Mouse (Mus musculus): Measurements from ENCODE around the gene Ptprr.

Ptprr gene

GRCm38 (mm10) chr10:116017845-116018479 lies at the start of gene Ptprr:
Gene Ptprr, plus strand, starts transcription at chr10:116018213.
- CTCF ChIA-PET, result no interaction called here

GRCm38 (mm10) chr10:115976345-115976744 lies 41.7 kb upstream of the Ptprr start:
- CTCF ChIA-PET, result no interaction called here

GRCm38 (mm10) chr10:115978992-115979391 lies 39.0 kb upstream of the Ptprr start:
- CTCF ChIA-PET, result no interaction called here

GRCm38 (mm10) chr10:115980018-115980417 lies 38.0 kb upstream of the Ptprr start:
- CTCF ChIA-PET, result no interaction called here

- CTCF ChIA-PET, result no interaction called here
These were observed 33.7 kb upstream of the Ptprr start for GRCm38 (mm10) chr10:115984308-115984707.

- CTCF ChIA-PET, result no interaction called here
These were observed 16.2 kb upstream of the Ptprr start for GRCm38 (mm10) chr10:116001838-116002237.

GRCm38 (mm10) chr10:116006675-116007074 lies 11.3 kb upstream of the Ptprr start:
- CTCF ChIA-PET, result no interaction called here

GRCm38 (mm10) chr10:116018480-116018891 lies 473 bp downstream of the Ptprr start:
- CTCF ChIA-PET, result no interaction called here

- CTCF ChIA-PET, result no interaction called here
These were observed 1.3 kb downstream of the Ptprr start for GRCm38 (mm10) chr10:116019086-116019860.

GRCm38 (mm10) chr10:116021081-116021480 lies 3.1 kb downstream of the Ptprr start:
- CTCF ChIA-PET, result no interaction called here

GRCm38 (mm10) chr10:116038150-116038549 lies 20.1 kb downstream of the Ptprr start:
- CTCF ChIA-PET, result no interaction called here

GRCm38 (mm10) chr10:116075954-116076353 lies 57.9 kb downstream of the Ptprr start:
- CTCF ChIA-PET, result no interaction called here

- CTCF ChIA-PET, result no interaction called here
These were observed 60.6 kb downstream of the Ptprr start for GRCm38 (mm10) chr10:116078636-116079035.

- CTCF ChIA-PET, result no interaction called here
These were observed 61.4 kb downstream of the Ptprr start for GRCm38 (mm10) chr10:116079396-116079795.

GRCm38 (mm10) chr10:116080841-116081240 lies 62.8 kb downstream of the Ptprr start:
- CTCF ChIA-PET, result no interaction called here

- CTCF ChIA-PET, result no interaction called here
These were observed 66.0 kb downstream of the Ptprr start for GRCm38 (mm10) chr10:116083965-116084364.

- CTCF ChIA-PET, result no interaction called here
These were observed 78.5 kb downstream of the Ptprr start for GRCm38 (mm10) chr10:116096466-116096865.

- CTCF ChIA-PET, result no interaction called here
These were observed 80.5 kb downstream of the Ptprr start for GRCm38 (mm10) chr10:116098470-116098869.

GRCm38 (mm10) chr10:116108176-116108575 lies 90.2 kb downstream of the Ptprr start:
- CTCF ChIA-PET, result no interaction called here

GRCm38 (mm10) chr10:116108730-116109129 lies 90.7 kb downstream of the Ptprr start:
- CTCF ChIA-PET, result no interaction called here

- CTCF ChIA-PET, result no interaction called here
These were observed 94.9 kb downstream of the Ptprr start for GRCm38 (mm10) chr10:116112868-116113267.

- CTCF ChIA-PET, result no interaction called here
These were observed 96.0 kb downstream of the Ptprr start, which contains the start of gene 4933416C03Rik for GRCm38 (mm10) chr10:116113867-116114474. Gene 4933416C03Rik, minus strand, starts transcription at chr10:116113917.
